Mouse (Mus musculus) urinary bladder, postnatal 36 days (tissue): ENCODE results near the gene Eif4enif1.

Experiments
- DNase-seq, 2 experiments: peaks; one replicate each; pipeline ENCODE4 v3.0.0; 2022; ENCODE audit warnings: low spot score in 2 of 2, mixed read lengths in 1 of 2

Eif4enif1 gene

DNA sequence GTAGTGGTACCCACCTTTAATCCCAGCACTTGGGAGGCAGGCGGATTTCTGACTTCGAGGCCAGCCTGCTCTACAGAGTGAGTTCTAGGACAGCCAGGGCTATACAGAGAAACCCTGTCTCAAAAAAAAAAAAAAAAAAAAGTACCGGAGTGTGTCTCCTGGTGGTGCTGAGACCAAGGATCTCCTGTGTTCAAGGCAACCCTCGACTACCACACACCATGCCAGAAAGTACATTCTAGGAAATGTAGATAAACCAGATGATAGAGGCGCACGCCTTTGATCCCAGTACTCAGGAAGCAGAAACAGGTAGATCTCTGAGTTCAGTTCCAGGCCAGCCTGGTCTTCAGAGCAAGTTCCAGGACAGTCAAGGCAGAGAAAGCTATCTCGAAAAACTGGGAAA lies 64.9 kb downstream of the Eif4enif1 start:
- no peak for DNase-seq

DNA sequence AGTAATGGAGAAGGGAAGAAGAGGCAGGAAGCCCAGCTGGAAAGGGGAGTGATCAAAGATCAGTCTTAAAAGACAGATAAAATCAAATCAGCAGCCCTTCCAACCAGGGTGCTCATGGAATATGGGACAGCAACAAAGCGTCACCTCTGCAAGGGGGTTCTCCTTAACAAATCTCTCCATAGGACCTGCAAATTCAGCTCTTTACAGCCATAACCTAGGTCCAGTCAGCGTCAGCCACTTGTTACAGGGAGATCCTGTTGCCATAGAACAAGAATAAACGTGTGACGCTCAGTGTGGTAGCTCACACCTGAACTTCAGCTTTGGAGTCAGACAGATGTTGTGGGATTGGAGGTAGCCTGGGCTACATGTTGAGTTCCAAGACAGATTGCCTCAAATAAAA lies 67.0 kb downstream of the Eif4enif1 start:
- no peak for DNase-seq

- DNase-seq, result no peak
Measured at GRCm38 (mm10) chr11:3278351-3278750, 76.2 kb downstream of the Eif4enif1 start.

GRCm38 (mm10) chr11:3279729-3280128 lies 77.5 kb downstream of the Eif4enif1 start:
- no peak for DNase-seq

GRCm38 (mm10) chr11:3282887-3283286 lies 80.7 kb downstream of the Eif4enif1 start:
- no peak for DNase-seq

- no peak for DNase-seq
Measured at GRCm38 (mm10) chr11:3283645-3284044, 81.5 kb downstream of the Eif4enif1 start.

DNA sequence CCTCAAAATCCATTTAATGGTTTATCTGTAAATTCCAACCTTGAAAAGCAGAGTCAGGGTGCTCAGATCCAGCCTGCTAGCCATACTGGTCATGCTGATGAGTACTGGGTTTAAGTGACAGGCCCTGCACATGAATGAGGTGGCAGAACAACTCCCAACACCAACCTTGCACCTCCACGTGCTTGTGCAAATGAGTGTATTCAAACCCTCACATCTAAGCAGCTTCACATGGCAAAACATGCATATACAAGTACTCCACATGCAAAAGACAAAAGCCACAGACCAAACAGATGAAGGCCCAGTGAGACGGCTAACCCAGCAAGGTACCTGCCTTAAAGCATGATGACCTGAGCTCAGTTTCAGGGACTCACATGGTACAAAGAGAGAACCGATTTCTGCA lies 83.7 kb downstream of the Eif4enif1 start:
- no peak for DNase-seq

- no peak for DNase-seq
Measured at GRCm38 (mm10) chr11:3287131-3287530, 84.9 kb downstream of the Eif4enif1 start.

- DNase-seq, result no peak
Measured at GRCm38 (mm10) chr11:3287921-3288320, 85.7 kb downstream of the Eif4enif1 start.

- DNase-seq, result peak; percentile 45 to 52
Measured at GRCm38 (mm10) chr11:3288521-3289301, 86.5 kb downstream of the Eif4enif1 start, which contains the start of gene Patz1. Patz1 (plus strand) TSS chr11:3288874.

GRCm38 (mm10) chr11:3289302-3289802 lies 87.2 kb downstream of the Eif4enif1 start:
- DNase-seq, result peak in 1 of 2 experiments; percentile 64

DNA sequence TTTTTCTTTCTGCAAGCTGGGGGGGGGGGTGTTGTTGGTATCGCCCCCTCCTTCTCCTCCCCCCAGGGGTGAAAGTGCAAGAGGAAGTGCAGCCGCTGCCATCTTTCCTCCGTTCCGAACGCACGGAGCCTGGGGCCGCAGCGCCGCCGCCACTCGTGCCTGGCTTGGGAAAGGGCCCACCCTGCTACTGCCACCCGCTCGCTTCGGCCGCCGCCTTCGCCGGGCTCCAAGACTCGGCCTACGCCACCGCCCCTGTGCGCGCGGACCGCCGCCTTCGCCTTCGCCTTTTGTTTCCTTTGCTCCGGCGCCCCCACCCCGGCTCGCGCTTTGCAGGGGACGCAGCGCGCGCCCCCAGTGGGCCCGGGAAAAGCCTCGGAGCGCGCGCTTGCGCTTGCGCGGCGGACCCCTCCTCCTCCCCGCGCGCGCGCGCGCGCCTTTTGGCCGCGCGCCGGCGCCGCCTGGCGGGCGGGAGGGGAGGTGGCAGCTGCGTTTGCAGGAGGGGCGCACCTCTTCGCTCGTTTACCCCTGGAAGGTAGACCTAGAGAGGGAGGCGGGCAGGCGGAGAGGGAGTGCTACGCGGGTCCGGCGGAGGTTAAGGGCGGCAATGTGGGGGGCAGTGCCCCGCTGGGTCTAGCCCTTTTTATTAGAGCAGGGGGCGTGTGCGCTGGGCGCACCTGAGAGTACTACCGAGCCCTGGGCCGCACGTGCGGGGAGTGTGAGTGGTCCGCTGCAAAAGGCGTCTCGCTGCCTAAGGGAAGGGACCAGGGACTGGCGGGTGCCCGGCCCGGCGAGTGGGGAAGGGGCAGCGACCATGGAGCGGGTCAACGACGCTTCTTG lies 87.8 kb downstream of the Eif4enif1 start:
- peak; percentile 64 to 76 for DNase-seq

- peak in 1 of 2 experiments; percentile 43 for DNase-seq
Measured at GRCm38 (mm10) chr11:3290640-3291310, 88.6 kb downstream of the Eif4enif1 start.

GRCm38 (mm10) chr11:3291311-3292061 lies 89.3 kb downstream of the Eif4enif1 start:
- no peak for DNase-seq

DNA sequence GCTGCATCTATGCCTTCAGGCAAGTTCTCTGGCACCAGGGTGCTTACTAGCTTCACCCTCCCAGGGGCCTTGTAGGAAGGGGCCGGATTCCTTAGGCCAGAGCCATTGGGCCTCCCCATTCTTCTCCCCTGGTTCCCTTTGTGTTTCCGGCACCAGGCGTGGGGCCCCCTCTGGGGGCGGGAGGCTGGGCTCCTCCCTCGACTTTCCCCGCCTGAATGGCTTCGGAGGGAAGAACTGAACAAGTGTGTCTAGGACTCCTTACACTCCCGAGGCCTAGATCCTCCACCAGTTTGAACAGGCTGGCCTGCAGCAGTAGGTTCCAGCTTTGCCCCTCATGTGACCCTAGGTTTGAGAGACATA lies 89.8 kb downstream of the Eif4enif1 start:
- peak; percentile 48 to 56 for DNase-seq

DNA sequence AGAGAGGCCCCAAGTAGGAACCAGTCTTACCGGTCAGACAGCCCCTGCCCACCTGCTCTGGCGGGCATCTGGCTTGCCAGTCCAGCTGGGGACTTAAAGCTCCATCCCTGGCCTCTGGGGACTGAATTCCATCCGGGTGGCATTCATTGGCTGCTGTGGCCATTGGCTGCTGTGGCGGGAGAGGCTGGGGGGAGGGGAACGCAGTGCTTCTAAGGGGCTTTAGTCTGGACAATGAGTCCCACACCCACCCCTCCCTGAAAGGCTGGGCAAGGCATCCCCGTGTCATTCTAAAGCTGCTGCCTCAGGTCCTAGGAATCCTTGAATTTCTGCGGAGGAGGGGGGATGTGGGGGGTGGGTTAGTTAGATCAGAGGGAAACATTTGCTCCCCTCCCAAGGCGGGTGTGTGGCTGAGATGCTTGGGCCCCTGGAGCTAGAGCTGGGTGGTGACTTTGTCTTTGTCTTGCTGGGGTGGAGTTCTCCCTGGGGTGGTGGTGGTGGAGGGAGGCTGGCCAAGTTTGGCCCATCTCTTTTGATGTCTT lies 90.6 kb downstream of the Eif4enif1 start:
- peak; percentile 42 to 45 for DNase-seq

DNA sequence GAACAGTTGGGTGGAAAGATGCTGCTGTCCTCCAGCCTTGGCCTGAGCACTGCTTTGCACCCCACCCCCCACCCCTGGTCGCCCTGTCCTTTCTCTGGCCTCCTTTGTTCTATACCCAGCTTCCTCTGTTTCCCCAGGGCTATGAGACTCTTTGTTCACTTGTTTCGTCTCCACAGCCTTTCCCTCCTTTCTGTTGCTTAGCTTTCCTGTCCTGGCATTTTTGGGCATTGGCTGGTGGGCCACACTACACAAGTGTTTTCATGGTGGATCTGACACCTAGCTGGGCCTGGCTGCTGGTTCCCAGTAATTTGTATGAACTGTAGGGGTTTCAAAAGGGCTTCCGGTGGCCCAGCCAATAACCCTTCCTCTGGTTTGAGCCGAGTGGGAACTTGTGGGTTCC lies 91.2 kb downstream of the Eif4enif1 start:
- no peak for DNase-seq
